Mouse (Mus musculus): Measurements from ENCODE around the gene Vmn2r48. TPM values are rescaled to one million over a fixed set of nuclear protein-coding genes. Genes with fewer than 3 reads are reported as not detected.

Gene Vmn2r48
- polyA plus RNA-seq (2012; fragmentation: generic; extraction: Trizol) = not detected

GRCm38 (mm10) chr7:9953485-9953884 is at the start of gene Vmn2r48:
Gene Vmn2r48, minus strand, starts transcription at chr7:9953585.

GRCm38 (mm10) chr7:9992157-9992556 is 38.8 kb upstream of the Vmn2r48 start, which contains the start of gene Vmn2r49:
Gene Vmn2r49, minus strand, starts transcription at chr7:9992257.

Other genes with a start within 250 kb of the Vmn2r48 start
- gene Vmn2r46, start 183.0 kb downstream of the Vmn2r48 start, polyA plus RNA-seq (2012; fragmentation: generic; extraction: Trizol) = not detected
- gene Vmn2r47, start 112.3 kb downstream of the Vmn2r48 start, polyA plus RNA-seq (2012; fragmentation: generic; extraction: Trizol) = not detected
- gene Vmn2r49, start 38.7 kb upstream of the Vmn2r48 start, polyA plus RNA-seq (2012; fragmentation: generic; extraction: Trizol) = not detected
- not detected for gene Vmn2r50, start 99.7 kb upstream of the Vmn2r48 start, polyA plus RNA-seq (2012; fragmentation: generic; extraction: Trizol)
- gene Vmn2r51, start 152.2 kb upstream of the Vmn2r48 start, polyA plus RNA-seq (2012; fragmentation: generic; extraction: Trizol) = not detected
- gene Vmn2r52, start 223.0 kb upstream of the Vmn2r48 start, polyA plus RNA-seq (2012; fragmentation: generic; extraction: Trizol) = not detected

All from C3H10T1/2 (cell line).